Mouse (Mus musculus) thymus, adult 2 months (tissue): ENCODE results near the gene Syt16. TPM values are rescaled to one million over a fixed set of nuclear protein-coding genes. Genes with fewer than 3 reads are reported as not detected.

Experiments
- DNase-seq: peaks from one replicate; pipeline ENCODE4 v3.0.0; 2021
- H3K27ac ChIP-seq: fragments of 200-500 bp; 2 replicates; pipeline ENCODE4 v1.5.1; 2012; ENCODE audit warnings: low read length, control low read depth; ENCODE audit not compliant: control insufficient read depth, insufficient read depth
- H3K27me3 ChIP-seq: fragments of 200-500 bp; 2 replicates; pipeline ENCODE4 v1.6.1; 2012; ENCODE audit warnings: mild to moderate bottlenecking, low read length, moderate library complexity, mixed read lengths; ENCODE audit not compliant: control insufficient read depth, insufficient read depth
- H3K36me3 ChIP-seq: fragments of 200-500 bp; 2 replicates; pipeline ENCODE4 v1.6.1; 2012; ENCODE audit warnings: mild to moderate bottlenecking, low read length, moderate library complexity; ENCODE audit not compliant: control insufficient read depth, insufficient read depth
- H3K4me1 ChIP-seq: fragments of 200-500 bp; replicated peaks from 2 replicates; pipeline ENCODE4 v1.6.1; 2012; ENCODE audit warnings: low read length; ENCODE audit not compliant: control insufficient read depth, insufficient read depth
- H3K4me3 ChIP-seq: fragments of 200-500 bp; 2 replicates; pipeline ENCODE4 v1.5.1; 2012; ENCODE audit warnings: mild to moderate bottlenecking, low read length, control low read depth, moderate library complexity; ENCODE audit not compliant: control insufficient read depth, insufficient read depth
- CTCF ChIP-seq: fragments of 200-500 bp; IDR thresholded peaks from 2 replicates; pipeline ENCODE4 v1.5.1; 2012; ENCODE audit warnings: mild to moderate bottlenecking, control low read depth, low read length, moderate library complexity, borderline replicate concordance; ENCODE audit not compliant: control insufficient read depth, poor library complexity, insufficient read depth; ENCODE audit errors: extremely low read depth
- POLR2A ChIP-seq: fragments of 200-500 bp; IDR thresholded peaks from 2 replicates; pipeline ENCODE4 v1.6.1; 2012; ENCODE audit warnings: mild to moderate bottlenecking, low read length, control low read depth, moderate library complexity; ENCODE audit not compliant: control insufficient read depth, poor library complexity, insufficient read depth; ENCODE audit errors: extremely low read depth
- WGBS: fragments of 180-500 bp; shearing (Covaris S2); methylation state at CpG from one replicate; pipeline ENCODE4 v1.1.7; 2018; 5-methylcytosine and 5-hydroxymethylcytosine counted together
- polyA plus RNA-seq: library from polyadenylated mRNA; depleted of rRNA; stranded (reverse); fragments of >200 nt; gene quantifications from 2 replicates; pipeline ENCODE4 v1.2.3, GENCODE M21; 2012

The Syt16 gene
- polyA plus RNA-seq, 1 experiment, result not detected

GRCm38 (mm10) chr12:74290983-74291382 lies 293.5 kb downstream of the Syt16 start:
- Histone ChIP-seq H3K36me3 (no peaks in the 10 kb centered on the region), H3K27me3 (no peaks in the 10 kb centered on the region; the same call in 1 of the 2 replicates), H3K4me1 (no peaks in the 10 kb centered on the region), H3K27ac (no peak overlapping the region), H3K4me3 (no peak overlapping the region)
- DNase-seq, result no peak
- TF ChIP-seq CTCF (no peak), POLR2A (no peak)
- 93% methylated on average over 4 of the region's 4 CpGs for WGBS

DNA sequence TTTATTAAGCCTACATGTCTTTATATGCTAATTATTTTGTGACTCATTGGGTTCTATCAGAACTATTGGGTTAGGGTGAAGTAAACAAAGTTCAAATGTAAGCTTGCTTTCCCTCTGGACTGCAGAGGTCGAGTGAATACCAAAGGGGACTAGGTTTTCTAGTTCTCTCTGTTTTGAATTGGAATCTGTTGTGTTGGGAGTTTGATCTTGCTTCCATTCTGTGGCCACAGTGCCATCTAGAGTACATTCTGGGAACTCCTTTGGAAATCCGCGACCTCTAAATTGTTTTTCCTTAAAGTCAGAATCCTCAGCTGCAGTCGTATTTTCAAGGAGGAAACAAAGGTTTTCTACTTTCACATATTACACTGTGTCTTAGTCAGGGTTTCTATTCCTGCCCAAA lies 296.2 kb downstream of the Syt16 start:
- no peak for DNase-seq
- no peak overlapping the region for H3K27ac ChIP-seq
- H3K4me3 ChIP-seq, result no peak overlapping the region
- no peak for TF ChIP-seq POLR2A
- TF ChIP-seq CTCF, result no peak
- WGBS, result 3% methylated on average over 4 of the region's 4 CpGs
- H3K36me3 ChIP-seq, result no peaks in the 10 kb centered on the region
- H3K27me3 ChIP-seq, result no peaks in the 10 kb centered on the region
- H3K4me1 ChIP-seq, result no peaks in the 10 kb centered on the region

GRCm38 (mm10) chr12:74296374-74296773 lies 298.9 kb downstream of the Syt16 start:
- Histone ChIP-seq H3K27me3 (no peaks in the 10 kb centered on the region), H3K4me1 (no peaks in the 10 kb centered on the region), H3K27ac (no peak overlapping the region), H3K36me3 (no peaks in the 10 kb centered on the region), H3K4me3 (no peak overlapping the region)
- 75% methylated on average over 5 of the region's 5 CpGs for WGBS
- no peak for DNase-seq
- no peak for TF ChIP-seq CTCF

GRCm38 (mm10) chr12:74301559-74301958 lies 304.1 kb downstream of the Syt16 start:
- Histone ChIP-seq H3K27me3 (no peaks in the 10 kb centered on the region), H3K36me3 (no peaks in the 10 kb centered on the region), H3K4me1 (no peaks in the 10 kb centered on the region), H3K4me3 (no peak overlapping the region), H3K27ac (no peak overlapping the region)
- TF ChIP-seq CTCF, result no peak
- no peak for TF ChIP-seq POLR2A
- DNase-seq, result no peak
- WGBS, result 95% methylated on average over 6 of the region's 6 CpGs

DNA sequence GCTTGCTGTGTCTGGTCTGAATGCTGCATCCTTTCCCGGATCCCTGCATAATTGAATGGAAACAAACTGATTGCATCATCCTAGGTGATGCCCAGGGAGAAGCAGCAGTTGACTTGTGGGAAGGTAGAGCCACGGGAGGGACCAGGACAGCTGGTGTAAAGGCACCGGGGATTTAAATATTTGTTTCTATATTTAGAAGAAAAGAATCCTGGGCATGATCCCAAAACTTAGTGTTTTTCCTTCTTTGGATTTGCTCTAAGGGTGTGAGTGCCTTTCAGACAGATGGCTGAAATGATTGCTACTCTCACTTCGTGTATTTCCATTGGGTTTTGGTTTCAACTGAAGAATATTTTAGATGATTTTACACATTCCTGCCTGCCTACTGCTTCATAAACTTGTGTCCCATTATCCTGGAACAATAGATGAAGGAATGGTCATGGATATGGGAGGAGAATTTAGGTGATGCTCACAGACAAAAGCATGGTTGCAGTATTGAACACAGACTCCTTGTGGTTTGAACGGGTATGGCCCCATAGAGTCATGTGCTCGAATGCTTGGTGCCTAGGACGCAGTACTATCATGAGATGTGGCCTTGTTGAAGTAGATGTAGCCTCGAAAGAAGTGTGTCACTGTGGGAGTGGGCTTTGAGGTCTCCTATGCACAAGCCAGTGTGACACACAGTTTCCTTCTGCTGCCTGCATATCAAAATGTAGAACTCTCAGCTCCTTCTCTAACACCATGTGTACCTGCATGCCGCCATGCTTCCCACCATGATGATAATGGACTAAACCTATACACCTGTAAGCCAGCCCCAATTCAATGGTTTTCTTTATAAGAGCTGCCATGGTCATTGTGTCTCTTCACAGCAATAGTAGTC lies 306.2 kb downstream of the Syt16 start:
- 82% methylated on average over 9 of the region's 9 CpGs for WGBS
- DNase-seq, result no peak
- H3K4me3 ChIP-seq, result no peak overlapping the region
- no peaks in the 10 kb centered on the region for H3K4me1 ChIP-seq
- no peak overlapping the region for H3K27ac ChIP-seq
- H3K36me3 ChIP-seq, result no peaks in the 10 kb centered on the region
- TF ChIP-seq CTCF (no peak), POLR2A (no peak)
- no peaks in the 10 kb centered on the region for H3K27me3 ChIP-seq

GRCm38 (mm10) chr12:74312611-74313010 lies 315.1 kb downstream of the Syt16 start:
- H3K27ac ChIP-seq, result peak overlapping the region; percentile 24; the same call in 1 of the 2 replicates
- no peaks in the 10 kb centered on the region for H3K36me3 ChIP-seq
- no peaks in the 10 kb centered on the region for H3K27me3 ChIP-seq
- no peak for TF ChIP-seq CTCF
- TF ChIP-seq POLR2A, result no peak
- no peak overlapping the region for H3K4me3 ChIP-seq
- WGBS, result 89% methylated on average over 3 of the region's 3 CpGs
- peaks cover 9% of the 10 kb centered on the region for H3K4me1 ChIP-seq
- DNase-seq, result no peak

GRCm38 (mm10) chr12:74315221-74315620 lies 317.8 kb downstream of the Syt16 start:
- no peak overlapping the region for H3K4me3 ChIP-seq
- no peak overlapping the region for H3K27ac ChIP-seq
- H3K27me3 ChIP-seq, result no peaks in the 10 kb centered on the region
- no peaks in the 10 kb centered on the region for H3K36me3 ChIP-seq
- no peak for TF ChIP-seq POLR2A
- no peak for TF ChIP-seq CTCF
- H3K4me1 ChIP-seq, result peaks cover 9% of the 10 kb centered on the region
- WGBS, result 81% methylated on average over 2 of the region's 2 CpGs
- DNase-seq, result no peak
